Mouse (Mus musculus) C2C12 (cell line): ENCODE measurements around the gene Defb43. TPM values are rescaled to one million over a fixed set of nuclear protein-coding genes. Genes with fewer than 3 reads are reported as not detected.

Source experiments
- H3K27me3 ChIP-seq: one replicate; pipeline ENCODE4 v1.6.1; 2011; ENCODE audit not compliant: control insufficient read depth, insufficient read depth, insufficient read length
- H3K36me3 ChIP-seq: one replicate; pipeline ENCODE4 v1.6.1; 2011; ENCODE audit not compliant: control insufficient read depth, insufficient read depth
- H3K4me3 ChIP-seq: one replicate; pipeline ENCODE4 v1.5.1; 2011; ENCODE audit warnings: mild to moderate bottlenecking, control low read depth; ENCODE audit not compliant: poor library complexity, insufficient read depth, severe bottlenecking
- H3K79me2 ChIP-seq: one replicate; pipeline ENCODE4 v1.6.1; 2011; ENCODE audit not compliant: control insufficient read depth, insufficient read depth
- H3K79me3 ChIP-seq: one replicate; pipeline ENCODE4 v1.6.1; 2011; ENCODE audit warnings: low read depth, control low read depth
- H3ac ChIP-seq: one replicate; pipeline ENCODE3; 2011; ENCODE audit warnings: low read depth; ENCODE audit not compliant: control insufficient read depth, insufficient read length
- CEBPB ChIP-seq: IDR thresholded peaks from one replicate; pipeline ENCODE4 v1.6.1; 2011; ENCODE audit warnings: low read depth, mild to moderate bottlenecking, control low read depth, moderate library complexity
- CTCF ChIP-seq: IDR thresholded peaks from one replicate; pipeline ENCODE4 v1.5.1; 2011; ENCODE audit not compliant: control insufficient read depth, insufficient read depth, insufficient read length
- FOSL1 ChIP-seq: IDR thresholded peaks from one replicate; pipeline ENCODE4 v1.8.0; 2011; ENCODE audit warnings: mild to moderate bottlenecking, low read length; ENCODE audit not compliant: poor library complexity, insufficient read depth, severe bottlenecking
- MAX ChIP-seq: IDR thresholded peaks from one replicate; pipeline ENCODE4 v1.6.1; 2011; ENCODE audit warnings: mild to moderate bottlenecking, control low read depth
- MYOD1 ChIP-seq: IDR thresholded peaks from one replicate; pipeline ENCODE4 v1.6.1; 2011; ENCODE audit warnings: low read depth; ENCODE audit not compliant: control insufficient read depth, insufficient read length
- MYOG ChIP-seq: IDR thresholded peaks from one replicate; pipeline ENCODE4 v1.6.1; 2011; ENCODE audit not compliant: control insufficient read depth, insufficient read length; ENCODE audit errors: extremely low read depth
- USF1 ChIP-seq: IDR thresholded peaks from one replicate; pipeline ENCODE4 v1.6.1; 2011; ENCODE audit warnings: low read depth, mild to moderate bottlenecking, control low read depth, moderate library complexity
- long read RNA-seq, 2 experiments: library from polyadenylated mRNA; unstranded; transcript quantifications; one replicate each; pipeline ENCODE4 v2.0.0; 2019 to 2020
- polyA plus RNA-seq: library from polyadenylated mRNA; unstranded; fragments of >200 nt; fragmentation: generic; extraction: Trizol; gene quantifications from one replicate; pipeline ENCODE4 v1.2.1, GENCODE M21; 2012; ENCODE audit warnings: missing spikeins

Gene Defb43
- polyA plus RNA-seq: not detected
- long read RNA-seq, experiment 1: 0 reads
- long read RNA-seq, experiment 2: 0 reads

DNA sequence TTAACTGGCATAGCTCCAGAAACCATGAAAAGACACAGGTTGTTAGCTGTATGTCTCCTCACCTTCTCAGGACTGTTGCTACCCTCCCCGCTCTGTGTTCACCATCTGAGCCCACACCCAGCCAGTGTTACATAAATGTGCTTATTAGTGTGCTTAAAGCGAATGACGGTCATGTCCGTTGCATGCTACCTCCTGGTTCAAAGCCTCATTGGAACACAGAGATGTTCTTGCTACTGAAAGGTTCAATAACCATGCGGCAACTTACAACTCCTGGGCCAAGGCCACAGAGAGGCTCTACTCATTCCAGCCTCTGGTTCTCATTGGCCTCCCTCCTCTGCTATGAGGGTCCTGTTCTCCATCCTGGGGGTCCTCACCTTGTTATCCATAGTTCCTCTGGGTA lies at the start of gene Defb43:
Gene Defb43, plus strand, starts transcription at position 301 of the 400 bp plus-strand sequence.
- Histone ChIP-seq H3K79me3 (no peaks in the 10 kb centered on the region), H3K27me3 (no peaks in the 10 kb centered on the region), H3K79me2 (no peaks in the 10 kb centered on the region), H3K36me3 (no peaks in the 10 kb centered on the region), H3K4me3 (no peak within 1 kb of the TSS), H3ac (no peak within 1 kb of the TSS)
- no peak for TF ChIP-seq CTCF
- TF ChIP-seq MYOD1: no peak

DNA sequence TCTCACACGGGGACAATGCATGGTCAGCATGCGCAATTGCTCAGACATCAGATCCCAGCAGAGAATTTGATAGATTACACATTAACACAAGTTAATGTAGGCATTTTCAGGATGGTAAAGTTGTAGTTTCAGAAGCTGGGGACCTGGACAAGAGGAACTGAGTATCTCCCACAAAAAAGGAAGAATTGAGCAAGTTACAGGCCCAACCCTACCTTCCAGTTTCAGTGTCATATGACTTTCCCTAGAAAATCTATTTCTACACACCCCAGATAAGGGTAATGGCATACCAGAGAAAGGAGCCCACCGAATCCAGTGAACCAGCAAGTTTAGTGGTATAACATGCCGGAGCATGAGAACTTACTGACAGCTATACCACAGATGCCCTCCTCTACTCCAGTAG lies 47.9 kb upstream of the Defb43 start:
- no peak for TF ChIP-seq CTCF
- TF ChIP-seq MAX: no peak
- no peak for TF ChIP-seq CEBPB
- TF ChIP-seq USF1: no peak
- Histone ChIP-seq H3K36me3 (peaks cover 3% of the 10 kb centered on the region), H3ac (no peak overlapping the region), H3K79me3 (no peaks in the 10 kb centered on the region), H3K79me2 (no peaks in the 10 kb centered on the region), H3K27me3 (no peaks in the 10 kb centered on the region), H3K4me3 (no peak overlapping the region)

- Histone ChIP-seq H3K4me3 (no peak overlapping the region), H3K36me3 (no peaks in the 10 kb centered on the region), H3K79me3 (no peaks in the 10 kb centered on the region), H3ac (no peak overlapping the region), H3K79me2 (no peaks in the 10 kb centered on the region), H3K27me3 (no peaks in the 10 kb centered on the region)
- TF ChIP-seq FOSL1: no peak
- no peak for TF ChIP-seq MAX
- no peak for TF ChIP-seq CTCF
- TF ChIP-seq CEBPB: no peak
- TF ChIP-seq USF1: no peak
- no peak for TF ChIP-seq MYOG
- no peak for TF ChIP-seq MYOD1
Measured at GRCm38 (mm10) chr14:62965342-62965741, 46.2 kb upstream of the Defb43 start.

GRCm38 (mm10) chr14:62965811-62966520 lies 45.6 kb upstream of the Defb43 start:
- Histone ChIP-seq H3K36me3 (no peaks in the 10 kb centered on the region), H3K27me3 (no peaks in the 10 kb centered on the region), H3ac (no peak overlapping the region), H3K4me3 (no peak overlapping the region), H3K79me3 (no peaks in the 10 kb centered on the region), H3K79me2 (no peaks in the 10 kb centered on the region)
- TF ChIP-seq USF1 (no peak), MAX (no peak), FOSL1 (no peak), MYOG (no peak), MYOD1 (no peak), CTCF (no peak), CEBPB (no peak)

GRCm38 (mm10) chr14:62975046-62975445 lies 36.5 kb upstream of the Defb43 start:
- no peaks in the 10 kb centered on the region for H3K27me3 ChIP-seq
- H3K79me3 ChIP-seq: no peaks in the 10 kb centered on the region
- no peak overlapping the region for H3ac ChIP-seq
- TF ChIP-seq CTCF: no peak
- TF ChIP-seq CEBPB: no peak
- TF ChIP-seq USF1: no peak
- no peak for TF ChIP-seq MYOD1
- TF ChIP-seq MYOG: no peak
- TF ChIP-seq MAX: no peak
- no peak for TF ChIP-seq FOSL1
- H3K36me3 ChIP-seq: no peaks in the 10 kb centered on the region
- H3K4me3 ChIP-seq: no peak overlapping the region
- no peaks in the 10 kb centered on the region for H3K79me2 ChIP-seq

DNA sequence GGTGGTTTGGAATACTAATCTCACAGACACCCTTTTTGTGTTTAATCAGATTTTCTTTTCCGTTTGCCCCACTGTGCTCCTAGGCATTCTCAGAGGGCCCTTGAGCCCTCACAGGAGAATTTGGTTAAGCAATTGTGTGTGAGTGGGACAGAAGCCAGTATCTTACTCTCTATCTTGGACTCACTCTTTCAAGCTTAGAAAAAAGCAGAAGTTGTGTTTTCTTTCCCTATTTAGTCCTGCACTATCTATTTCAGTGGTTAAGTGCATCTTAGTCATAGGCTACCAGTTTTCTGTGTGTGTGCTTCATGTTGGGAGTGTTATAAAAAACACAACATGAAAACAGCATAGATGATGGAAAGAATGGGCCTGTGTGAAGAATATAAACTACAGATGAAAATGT lies 31.8 kb upstream of the Defb43 start:
- H3K36me3 ChIP-seq: no peaks in the 10 kb centered on the region
- no peaks in the 10 kb centered on the region for H3K79me3 ChIP-seq
- H3ac ChIP-seq: no peak overlapping the region
- TF ChIP-seq FOSL1 (no peak), CTCF (no peak), USF1 (no peak), MYOG (no peak)
- no peaks in the 10 kb centered on the region for H3K79me2 ChIP-seq
- no peaks in the 10 kb centered on the region for H3K27me3 ChIP-seq
- no peak overlapping the region for H3K4me3 ChIP-seq
